Mouse (Mus musculus) kidney, adult 2 months (tissue): ENCODE measurements at regions not wholly inside any gene's neighbourhood (a gene's known extent, or its start where the extent isn't known, plus 50 kb on each side); places are given as distances from the start of the nearest gene placed in this dataset.

Source experiments
- CTCF ChIP-seq: fragments of 200-500 bp; conservative IDR thresholded peaks from 2 replicates; pipeline ENCODE4 v1.5.1; 2011; ENCODE audit warnings: low read depth, mild to moderate bottlenecking, control low read depth, low read length, moderate library complexity, mixed read lengths; ENCODE audit not compliant: insufficient read depth, insufficient read length
- POLR2A ChIP-seq: fragments of 200-500 bp; IDR thresholded peaks from one replicate; pipeline ENCODE4 v1.6.1; 2011; ENCODE audit warnings: low read depth, low read length, control low read depth

- no peak for TF ChIP-seq CTCF
- TF ChIP-seq POLR2A = no peak
Observed at GRCm38 (mm10) chr14:25138485-25138884, 320.5 kb upstream of the Zmiz1 start.
